Mouse (Mus musculus): Measurements from ENCODE around the gene Tiparp.

- no peak for TF ChIP-seq POLR2A (IDR thresholded peaks at IDR 0.05; ENCODE audit: insufficient read depth, low read length)
- no peak for TF ChIP-seq EP300 (IDR thresholded peaks at IDR 0.05; ENCODE audit: insufficient read depth, low read depth, low read length)
- no peak for TF ChIP-seq CTCF (IDR thresholded peaks at IDR 0.05; ENCODE audit: low read depth, low read length)
Measured at GRCm38 (mm10) chr3:65569941-65570340, 41.7 kb downstream of the Tiparp start.
